Mouse (Mus musculus) myocyte (in vitro differentiated cells): ENCODE data around the gene Sltm. TPM values are rescaled to one million over a fixed set of nuclear protein-coding genes. Genes with fewer than 3 reads are reported as not detected.

Experiments used
- H3K27me3 ChIP-seq: one replicate; pipeline ENCODE4 v1.6.1; 2011; ENCODE audit not compliant: control insufficient read depth, insufficient read depth, insufficient read length
- H3K36me3 ChIP-seq: one replicate; pipeline ENCODE4 v1.6.1; 2011; ENCODE audit not compliant: control insufficient read depth, insufficient read depth
- H3K4me2 ChIP-seq: one replicate; pipeline ENCODE4 v1.6.1; 2011; ENCODE audit warnings: low read depth, control low read depth
- H3K4me3 ChIP-seq: one replicate; pipeline ENCODE4 v1.5.1; 2011; ENCODE audit warnings: mild to moderate bottlenecking, control low read depth, moderate library complexity
- H3K79me2 ChIP-seq: one replicate; pipeline ENCODE4 v1.6.1; 2011; ENCODE audit not compliant: control insufficient read depth, insufficient read depth
- H3ac ChIP-seq: one replicate; pipeline ENCODE4 v1.6.1; 2011; ENCODE audit not compliant: control insufficient read depth, insufficient read length
- CEBPB ChIP-seq: IDR thresholded peaks from 2 replicates; pipeline ENCODE4 v1.6.1; 2011; ENCODE audit warnings: mild to moderate bottlenecking, moderate library complexity; ENCODE audit not compliant: poor library complexity, insufficient read depth, severe bottlenecking
- E2F4 ChIP-seq: IDR thresholded peaks from one replicate; pipeline ENCODE4 v1.6.1; 2011; ENCODE audit warnings: mild to moderate bottlenecking, control low read depth, moderate library complexity; ENCODE audit not compliant: insufficient read depth
- MAX ChIP-seq: IDR thresholded peaks from one replicate; pipeline ENCODE4 v1.6.1; 2011; ENCODE audit warnings: low read depth, mild to moderate bottlenecking, control low read depth
- MYOD1 ChIP-seq, 3 experiments: IDR thresholded peaks; one replicate each; pipeline ENCODE4 v1.6.1; 2011; ENCODE audit warnings: control low read depth in 2 of 3, low read depth in 2 of 3, mild to moderate bottlenecking in 2 of 3, moderate library complexity in 1 of 3; ENCODE audit not compliant: insufficient read length in 2 of 3, control insufficient read depth in 1 of 3
- MYOG ChIP-seq, 3 experiments: IDR thresholded peaks; one replicate each; pipeline ENCODE4 v1.6.1; 2011; ENCODE audit warnings: control low read depth in 2 of 3, low read depth in 2 of 3, mild to moderate bottlenecking in 2 of 3; ENCODE audit not compliant: insufficient read length in 2 of 3, control insufficient read depth in 1 of 3, insufficient read depth in 1 of 3
- POLR2A ChIP-seq: IDR thresholded peaks from one replicate; pipeline ENCODE4 v1.6.1; 2011; ENCODE audit warnings: low read depth, mild to moderate bottlenecking, control low read depth, moderate library complexity; ENCODE audit not compliant: insufficient read length
- POLR2AphosphoS2 ChIP-seq: IDR thresholded peaks from one replicate; pipeline ENCODE4 v1.6.1; 2011; ENCODE audit warnings: low read depth, control low read depth; ENCODE audit not compliant: insufficient read length
- REST ChIP-seq: IDR thresholded peaks from one replicate; pipeline ENCODE4 v1.6.1; 2011; ENCODE audit warnings: mild to moderate bottlenecking, control low read depth, moderate library complexity; ENCODE audit not compliant: insufficient read depth, insufficient read length
- SRF ChIP-seq: IDR thresholded peaks from one replicate; pipeline ENCODE4 v1.6.1; 2011; ENCODE audit warnings: low read depth; ENCODE audit not compliant: control insufficient read depth, insufficient read length
- TCF12 ChIP-seq: IDR thresholded peaks from one replicate; pipeline ENCODE4 v1.6.1; 2011; ENCODE audit warnings: mild to moderate bottlenecking, control low read depth; ENCODE audit not compliant: poor library complexity, insufficient read depth, severe bottlenecking
- TCF3 ChIP-seq: IDR thresholded peaks from one replicate; pipeline ENCODE4 v1.6.1; 2011; ENCODE audit warnings: low read depth, control low read depth; ENCODE audit not compliant: insufficient read length
- USF1 ChIP-seq: IDR thresholded peaks from one replicate; pipeline ENCODE4 v1.6.1; 2011; ENCODE audit warnings: low read depth, mild to moderate bottlenecking, control low read depth, moderate library complexity
- polyA plus RNA-seq: library from polyadenylated mRNA; unstranded; fragments of >200 nt; fragmentation: generic; extraction: Trizol; gene quantifications from one replicate; pipeline ENCODE4 v1.2.1, GENCODE M21; 2012; ENCODE audit warnings: missing spikeins

Gene Sltm
- polyA plus RNA-seq, 1 experiment: 10.8 TPM

DNA sequence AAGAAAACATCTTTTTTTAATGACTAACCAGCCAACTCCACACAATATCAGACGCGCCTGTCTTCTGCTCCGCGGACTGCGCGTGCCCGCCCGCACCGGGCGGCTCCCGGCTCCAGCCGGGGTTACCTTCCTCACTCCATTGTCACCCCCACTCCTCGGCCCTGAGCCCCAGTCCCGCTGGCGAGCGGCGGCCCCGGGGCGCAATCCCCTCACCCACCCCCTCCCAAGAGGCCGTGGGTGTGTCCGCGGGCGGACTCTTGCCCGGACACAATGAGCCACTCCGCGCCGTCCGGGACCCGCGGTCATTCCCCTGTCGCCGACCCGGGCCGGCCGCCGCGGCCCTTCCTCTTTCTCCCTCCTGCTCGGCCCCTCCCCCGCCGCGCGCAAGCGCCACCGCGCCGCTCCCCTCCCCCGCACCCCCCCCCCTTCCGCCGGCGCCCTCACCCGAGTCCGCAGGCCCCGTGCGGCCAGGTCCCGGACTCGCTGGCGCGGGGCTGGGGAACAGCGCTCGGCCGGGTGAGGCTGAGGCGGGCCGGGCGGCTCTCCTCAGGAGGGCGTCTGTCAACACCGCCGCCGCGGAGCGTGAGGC is 39.4 kb upstream of the Sltm start:
- peaks cover 5% of the 10 kb centered on the region for H3K27me3 ChIP-seq
- H3K4me3 ChIP-seq: peak overlapping the region; percentile 31
- peak in 1 of 3 experiments; percentile 2 for TF ChIP-seq MYOD1 (IDR thresholded peaks at IDR 0.05; ENCODE audit: control insufficient read depth in 1 of 3, insufficient read length in 2 of 3, low read depth in 2 of 3)
- TF ChIP-seq SRF: no peak
- peak overlapping the region; percentile 90 for H3K4me2 ChIP-seq
- peaks cover 49% of the 10 kb centered on the region for H3K79me2 ChIP-seq
- peak overlapping the region; percentile 83 for H3ac ChIP-seq
- no peaks in the 10 kb centered on the region for H3K36me3 ChIP-seq

GRCm38 (mm10) chr9:70503626-70504041 is 38.9 kb upstream of the Sltm start, which contains the start of gene Rnf111:
Rnf111 (minus strand) TSS chr9:70503725.
- Histone ChIP-seq H3K79me2 (peaks cover 44% of the 10 kb centered on the region), H3ac (peak within 1 kb of the TSS; percentile 83), H3K4me3 (peak within 1 kb of the TSS; percentile 31), H3K36me3 (no peaks in the 10 kb centered on the region), H3K27me3 (peaks cover 8% of the 10 kb centered on the region), H3K4me2 (peak within 1 kb of the TSS; percentile 90)
- TF ChIP-seq TCF12: no peak
- no peak for TF ChIP-seq CEBPB
- peak in 1 of 3 experiments; percentile 27 for TF ChIP-seq MYOD1 (IDR thresholded peaks at IDR 0.05; ENCODE audit: control insufficient read depth in 1 of 3, insufficient read length in 2 of 3, low read depth in 2 of 3)
- TF ChIP-seq TCF3: no peak
- no peak for TF ChIP-seq USF1
- peak; percentile 100 for TF ChIP-seq POLR2A
- no peak for TF ChIP-seq MAX
- peak; percentile 97 for TF ChIP-seq POLR2AphosphoS2
- TF ChIP-seq REST: peak; percentile 2

- peaks cover 19% of the 10 kb centered on the region for H3K79me2 ChIP-seq
- peaks cover 10% of the 10 kb centered on the region for H3K27me3 ChIP-seq
- H3K4me2 ChIP-seq: no peak overlapping the region
- H3ac ChIP-seq: no peak overlapping the region
- no peaks in the 10 kb centered on the region for H3K36me3 ChIP-seq
- TF ChIP-seq TCF3 (no peak), POLR2A (no peak), TCF12 (no peak), MYOD1 (IDR thresholded peaks at IDR 0.05; ENCODE audit: control insufficient read depth in 1 of 3, insufficient read length in 2 of 3, low read depth in 2 of 3) (no peak), MAX (no peak), USF1 (no peak), CEBPB (no peak), E2F4 (no peak), SRF (no peak), POLR2AphosphoS2 (no peak), MYOG (IDR thresholded peaks at IDR 0.05; ENCODE audit: control insufficient read depth in 1 of 3, insufficient read depth in 1 of 3, insufficient read length in 2 of 3, low read depth in 2 of 3) (no peak), REST (no peak)
- no peak overlapping the region for H3K4me3 ChIP-seq
Measured at GRCm38 (mm10) chr9:70506186-70506585, 36.4 kb upstream of the Sltm start.

DNA sequence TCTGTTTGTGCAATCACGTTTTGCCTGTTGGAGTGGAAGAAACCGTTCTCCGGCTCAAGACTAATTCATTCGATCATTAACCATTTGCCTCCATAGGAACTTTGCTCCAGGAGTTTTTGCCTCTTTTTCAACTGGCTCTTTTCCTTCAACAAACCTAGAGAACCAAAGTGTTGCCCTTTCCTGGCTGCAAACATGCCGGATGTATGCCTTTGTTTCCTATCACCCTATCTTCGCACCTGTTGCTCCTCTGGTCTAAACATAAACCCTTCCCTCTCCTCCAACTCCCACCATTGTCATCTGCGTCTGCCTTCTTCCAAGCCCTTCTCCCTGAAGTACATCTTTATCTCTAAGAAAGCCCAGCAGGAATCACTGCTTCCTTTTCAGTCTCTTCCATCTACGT is 35.8 kb upstream of the Sltm start:
- Histone ChIP-seq H3K36me3 (no peaks in the 10 kb centered on the region), H3K4me3 (no peak overlapping the region), H3K79me2 (peaks cover 13% of the 10 kb centered on the region), H3K27me3 (peaks cover 10% of the 10 kb centered on the region), H3K4me2 (no peak overlapping the region), H3ac (no peak overlapping the region)
- TF ChIP-seq SRF: no peak
- TF ChIP-seq MYOD1 (IDR thresholded peaks at IDR 0.05; ENCODE audit: control insufficient read depth in 1 of 3, insufficient read length in 2 of 3, low read depth in 2 of 3): peak in 1 of 3 experiments; percentile 59

DNA sequence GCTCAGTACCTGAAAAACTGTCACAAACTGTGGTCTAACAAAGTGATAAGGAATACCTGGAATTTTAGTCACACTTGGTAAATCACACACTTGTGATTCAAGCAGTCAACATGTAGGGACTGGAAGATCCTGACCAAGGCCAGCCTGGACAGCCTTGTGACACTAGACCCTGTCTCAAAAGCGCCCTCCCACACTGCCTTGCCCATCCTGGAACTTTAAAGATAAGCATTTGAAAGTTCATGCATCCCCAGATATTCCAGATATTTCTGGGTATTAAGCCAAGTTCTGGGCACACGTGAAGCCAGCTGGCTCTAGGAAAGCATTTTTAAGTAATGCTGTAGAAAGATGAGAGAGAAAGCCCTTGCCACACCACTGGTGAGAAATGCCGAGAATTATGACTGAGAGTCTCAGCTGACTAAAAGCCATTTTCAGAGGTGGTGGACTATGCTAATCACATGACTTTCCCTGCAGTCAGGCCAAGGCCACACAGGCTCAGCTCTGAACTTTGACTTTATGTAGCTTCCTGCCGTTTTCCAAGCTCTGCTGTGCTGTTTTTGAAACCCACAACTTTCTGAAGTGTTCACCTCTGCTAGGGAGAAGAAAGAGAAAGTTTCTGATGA is 32.5 kb upstream of the Sltm start:
- Histone ChIP-seq H3K4me3 (no peak overlapping the region), H3ac (no peak overlapping the region), H3K36me3 (no peaks in the 10 kb centered on the region), H3K4me2 (no peak overlapping the region), H3K79me2 (no peaks in the 10 kb centered on the region), H3K27me3 (peaks cover 22% of the 10 kb centered on the region)
- TF ChIP-seq TCF12: no peak
- TF ChIP-seq SRF: no peak
- TF ChIP-seq REST: no peak
- TF ChIP-seq TCF3: no peak
- no peak for TF ChIP-seq CEBPB
- no peak for TF ChIP-seq MYOG (IDR thresholded peaks at IDR 0.05; ENCODE audit: control insufficient read depth in 1 of 3, insufficient read depth in 1 of 3, insufficient read length in 2 of 3, low read depth in 2 of 3)
- TF ChIP-seq POLR2AphosphoS2: no peak
- TF ChIP-seq USF1: no peak
- no peak for TF ChIP-seq E2F4
- TF ChIP-seq POLR2A: no peak
- no peak for TF ChIP-seq MYOD1 (IDR thresholded peaks at IDR 0.05; ENCODE audit: control insufficient read depth in 1 of 3, insufficient read length in 2 of 3, low read depth in 2 of 3)
- TF ChIP-seq MAX: no peak
